Mouse (Mus musculus): ENCODE results near the gene Map3k4.

The Map3k4 gene

GRCm38 (mm10) chr17:12271805-12272204 is 46.8 kb downstream of the Map3k4 start:
- no peak for DNase-seq (ENCODE audit: low spot score)

DNA sequence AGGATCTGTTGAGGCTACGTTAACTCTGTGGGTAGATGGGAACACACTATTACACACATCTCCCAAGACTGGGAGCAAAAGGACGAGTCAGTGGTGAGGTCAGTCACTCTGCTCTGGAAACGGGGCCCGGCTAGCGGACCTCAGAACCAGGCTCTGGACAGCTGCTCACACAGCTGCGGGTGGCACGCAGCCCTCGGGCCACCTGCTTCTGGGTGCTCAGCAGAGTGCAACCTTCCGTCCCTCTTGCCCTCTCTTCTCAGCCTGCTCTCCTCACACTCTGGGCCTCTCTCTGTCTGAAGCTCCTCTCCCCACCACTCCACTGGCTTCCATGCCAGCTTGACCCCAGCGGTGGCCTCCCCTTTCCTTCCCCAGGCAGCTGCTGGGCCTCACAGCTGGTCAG is 50.1 kb downstream of the Map3k4 start:
- DNase-seq (ENCODE audit: low spot score) = no peak

DNA sequence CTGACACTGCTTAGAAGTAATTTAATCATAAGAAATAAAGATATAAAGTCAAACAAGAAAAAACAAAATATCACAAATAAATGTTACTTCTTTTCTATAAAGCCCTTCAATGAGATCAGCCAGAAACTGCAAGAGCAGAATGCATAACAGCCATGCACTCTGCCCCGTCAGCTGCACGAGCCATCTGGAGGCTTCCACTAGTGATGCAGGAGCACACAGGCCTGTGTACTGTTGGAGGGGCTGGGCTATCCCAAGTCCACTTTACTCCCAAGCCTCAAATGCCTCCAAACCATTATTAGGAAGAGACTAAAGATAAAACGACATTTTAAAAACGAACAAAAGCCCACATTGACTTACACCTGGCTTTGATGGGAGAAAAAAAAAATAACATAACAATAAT is 50.5 kb downstream of the Map3k4 start:
- no peak for DNase-seq (ENCODE audit: low spot score)

DNA sequence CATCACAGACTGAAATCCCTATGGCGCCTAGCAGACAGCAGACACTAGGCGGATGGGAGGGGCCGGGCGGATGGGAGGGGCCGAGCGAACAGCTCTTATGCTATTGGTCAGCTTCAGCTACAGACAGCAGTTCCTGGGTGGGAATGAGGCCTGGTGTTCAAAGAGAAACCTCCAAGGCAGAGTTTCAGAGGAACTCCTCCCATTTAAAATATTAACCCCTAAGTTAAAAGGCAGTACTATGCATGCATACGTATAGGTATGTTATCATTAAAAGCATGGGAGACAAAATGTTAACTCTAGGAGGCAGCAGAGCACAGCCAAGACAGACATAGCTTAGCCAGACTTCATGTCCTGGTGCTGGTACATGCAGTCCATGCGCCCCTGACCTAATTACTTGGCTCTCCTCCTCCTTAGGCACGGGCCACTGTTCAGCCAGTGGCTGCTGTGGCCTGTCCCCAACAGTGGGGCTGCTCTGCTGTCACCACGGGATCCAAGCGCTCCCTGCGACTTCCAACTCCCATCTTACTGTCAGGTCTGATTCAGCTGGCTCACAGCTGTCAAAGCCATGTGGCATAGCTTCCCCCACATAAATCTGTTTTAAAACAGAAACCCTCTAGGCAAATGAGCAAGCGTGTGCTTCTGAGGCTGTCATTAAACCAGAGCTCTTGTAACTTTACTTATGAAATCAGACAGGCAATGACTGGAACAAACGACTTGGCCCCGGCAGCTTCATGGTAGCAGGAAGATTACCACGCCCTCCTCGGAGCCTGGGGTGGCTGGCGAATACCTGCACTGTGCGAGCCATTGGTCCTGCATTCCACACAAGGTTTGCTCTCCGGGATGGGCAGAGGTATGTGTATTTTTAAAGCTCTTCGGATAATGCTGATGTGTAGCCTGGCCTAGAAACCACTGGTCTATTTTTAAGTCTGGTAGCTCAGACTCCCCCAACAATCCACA is 52.3 kb downstream of the Map3k4 start:
- peak; percentile 55 for DNase-seq (ENCODE audit: low spot score)

DNA sequence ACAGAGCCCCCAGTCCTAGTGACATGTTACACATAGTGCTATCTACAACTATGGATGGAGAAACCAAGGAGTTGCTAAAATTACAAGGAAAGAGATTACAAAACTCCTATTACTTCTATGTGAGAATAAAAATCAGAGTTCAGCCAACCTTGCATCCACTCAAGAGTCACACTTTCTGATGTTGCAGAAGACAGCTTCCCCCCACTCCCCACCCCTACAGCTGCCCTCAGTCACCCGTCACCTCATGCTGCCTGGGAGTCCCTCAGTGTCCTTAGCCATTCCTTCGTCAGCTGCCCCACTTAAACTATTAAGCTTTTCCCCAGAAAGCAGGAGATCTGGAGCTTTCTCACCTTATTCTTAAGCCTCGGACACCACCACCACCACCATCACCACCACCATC is 54.3 kb downstream of the Map3k4 start:
- DNase-seq (ENCODE audit: low spot score) = no peak

GRCm38 (mm10) chr17:12263787-12264186 is 54.8 kb downstream of the Map3k4 start:
- no peak for DNase-seq (ENCODE audit: low spot score)

- DNase-seq (ENCODE audit: low spot score) = no peak
Measured at GRCm38 (mm10) chr17:12262851-12263250, 55.7 kb downstream of the Map3k4 start.

GRCm38 (mm10) chr17:12261887-12262286 is 56.7 kb downstream of the Map3k4 start:
- DNase-seq (ENCODE audit: low spot score) = peak; percentile 10

DNA sequence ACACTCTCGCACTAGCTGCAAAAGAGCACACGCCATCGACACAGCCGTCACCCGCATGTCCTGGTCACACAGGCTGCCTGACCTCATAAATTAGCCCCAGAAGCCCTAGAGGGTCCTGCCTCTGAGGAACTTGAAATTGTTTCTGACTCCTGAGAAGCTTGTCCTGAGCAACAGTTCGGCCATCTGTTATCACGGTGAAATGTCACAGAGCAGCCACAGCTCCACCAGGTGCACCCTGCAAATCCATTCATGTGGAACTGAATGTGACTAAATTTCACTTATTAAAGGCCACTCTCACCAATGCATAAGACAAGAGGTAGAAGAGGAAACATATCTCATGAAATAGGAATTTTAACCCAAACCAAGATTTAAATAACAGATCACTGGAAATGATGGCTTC is 57.2 kb downstream of the Map3k4 start:
- DNase-seq (ENCODE audit: low spot score) = no peak

- DNase-seq (ENCODE audit: low spot score) = no peak
Measured at GRCm38 (mm10) chr17:12259957-12260356, 58.6 kb downstream of the Map3k4 start.

DNA sequence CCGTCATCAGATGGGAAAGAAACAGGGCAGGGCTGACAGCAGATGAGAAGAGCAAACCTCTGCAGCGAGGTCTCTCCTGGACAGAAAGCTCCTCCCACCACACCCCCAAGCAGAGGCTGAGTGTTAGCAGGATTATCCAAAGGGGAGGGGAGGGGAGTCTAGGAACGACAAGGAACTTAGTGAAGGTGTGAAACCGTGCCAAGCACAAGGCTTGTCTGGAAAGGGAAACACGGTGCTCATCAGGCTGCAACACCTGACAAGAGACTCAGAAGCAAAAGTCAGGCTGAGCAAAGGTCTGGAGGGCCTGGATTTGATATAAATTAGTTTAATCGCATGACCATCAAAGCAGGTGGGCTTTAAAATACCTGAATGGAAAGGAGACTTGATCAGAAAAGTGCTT is 60.1 kb downstream of the Map3k4 start:
- no peak for DNase-seq (ENCODE audit: low spot score)

GRCm38 (mm10) chr17:12256142-12256541 is 62.5 kb downstream of the Map3k4 start:
- DNase-seq (ENCODE audit: low spot score) = no peak

DNA sequence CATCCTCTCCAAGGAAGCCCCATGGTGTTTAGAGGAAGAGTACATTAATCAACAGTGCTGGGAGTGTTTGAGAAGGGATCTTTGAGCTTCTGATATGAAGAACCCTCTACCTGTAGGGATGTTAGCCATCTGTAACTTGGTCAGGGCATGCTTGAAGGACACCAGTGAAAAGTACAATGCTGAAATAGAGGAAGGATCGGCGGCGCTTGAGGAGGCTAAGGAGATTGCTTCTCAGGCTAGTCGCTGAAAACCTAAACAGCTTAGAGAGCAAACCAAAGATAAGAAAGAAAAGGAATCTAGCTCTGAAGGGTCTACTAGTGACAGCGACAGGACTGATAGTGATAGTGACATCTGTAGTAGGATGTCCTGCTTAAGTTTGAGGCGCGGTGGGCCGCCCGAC is 68.0 kb downstream of the Map3k4 start:
- DNase-seq (ENCODE audit: low spot score) = no peak

GRCm38 (mm10) chr17:12249783-12250504 is 68.7 kb downstream of the Map3k4 start:
- no peak for DNase-seq (ENCODE audit: low spot score)

DNA sequence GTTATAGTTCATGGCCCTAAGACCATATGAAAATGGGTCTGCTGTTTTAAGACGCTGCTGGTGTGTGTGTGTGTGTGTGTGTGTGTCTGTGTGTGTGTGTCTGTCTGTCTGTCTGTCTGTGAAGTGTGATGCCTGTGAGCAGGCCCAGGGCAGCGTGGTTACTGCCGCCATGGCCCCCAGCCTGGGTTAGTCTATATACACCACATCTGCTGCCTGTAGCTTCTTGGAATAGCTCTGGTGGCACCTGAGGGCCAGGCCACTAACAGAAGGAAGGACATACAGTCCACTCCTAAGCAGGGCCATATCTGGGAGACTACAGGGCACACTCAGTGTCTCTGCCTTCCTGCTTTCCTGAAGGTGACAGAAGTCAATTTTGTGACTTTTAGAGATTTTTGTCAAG is 77.9 kb downstream of the Map3k4 start:
- DNase-seq (ENCODE audit: low spot score) = no peak

- DNase-seq (ENCODE audit: low spot score) = no peak
Measured at GRCm38 (mm10) chr17:12232724-12233123, 85.9 kb downstream of the Map3k4 start.

- DNase-seq (ENCODE audit: low spot score) = no peak
Measured at GRCm38 (mm10) chr17:12231087-12231486, 87.5 kb downstream of the Map3k4 start.

GRCm38 (mm10) chr17:12230167-12230566 is 88.4 kb downstream of the Map3k4 start:
- no peak for DNase-seq (ENCODE audit: low spot score)

GRCm38 (mm10) chr17:12229756-12230155 is 88.8 kb downstream of the Map3k4 start:
- no peak for DNase-seq (ENCODE audit: low spot score)

DNA sequence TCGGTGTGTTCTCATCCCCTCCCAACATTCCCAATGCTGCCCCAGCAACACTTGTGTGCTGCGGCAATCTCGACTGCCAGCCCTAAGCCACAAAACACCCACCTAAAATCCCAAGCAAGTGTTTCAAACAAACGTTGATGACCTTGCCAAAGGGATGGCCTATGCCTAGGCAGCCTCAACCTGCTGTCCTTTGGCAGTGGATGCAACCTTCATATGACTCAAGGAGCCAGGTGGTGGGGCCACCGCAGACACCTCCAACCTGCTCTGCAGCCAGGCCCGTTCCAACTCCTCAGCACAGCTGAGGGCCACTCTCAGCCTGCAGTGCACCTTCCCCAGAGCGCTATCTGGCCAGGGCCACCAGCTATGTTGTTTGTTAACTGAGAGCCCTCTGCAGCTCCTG is 90.1 kb downstream of the Map3k4 start:
- DNase-seq (ENCODE audit: low spot score) = no peak

GRCm38 (mm10) chr17:12228001-12228400 is 90.6 kb downstream of the Map3k4 start:
- DNase-seq (ENCODE audit: low spot score) = no peak

DNA sequence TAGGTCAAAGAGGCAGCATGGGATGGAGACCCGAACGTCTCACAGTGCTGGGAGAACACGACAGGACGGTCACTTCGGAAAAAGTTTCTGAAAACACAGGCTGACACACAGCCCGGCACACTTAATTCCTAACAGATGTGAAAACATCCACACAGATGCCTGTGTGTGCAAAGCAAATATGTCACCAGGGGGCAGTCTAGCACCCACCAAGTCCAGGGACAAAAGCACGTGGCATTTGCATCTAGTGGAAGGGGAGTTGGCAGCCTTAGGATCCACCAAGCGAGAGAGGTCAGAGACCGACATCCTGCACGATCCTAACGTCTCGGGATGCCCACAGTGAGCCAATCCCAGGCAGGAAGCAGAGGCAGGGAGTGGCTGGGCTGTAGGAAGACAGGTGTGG is 92.0 kb downstream of the Map3k4 start:
- DNase-seq (ENCODE audit: low spot score) = peak; percentile 82

DNA sequence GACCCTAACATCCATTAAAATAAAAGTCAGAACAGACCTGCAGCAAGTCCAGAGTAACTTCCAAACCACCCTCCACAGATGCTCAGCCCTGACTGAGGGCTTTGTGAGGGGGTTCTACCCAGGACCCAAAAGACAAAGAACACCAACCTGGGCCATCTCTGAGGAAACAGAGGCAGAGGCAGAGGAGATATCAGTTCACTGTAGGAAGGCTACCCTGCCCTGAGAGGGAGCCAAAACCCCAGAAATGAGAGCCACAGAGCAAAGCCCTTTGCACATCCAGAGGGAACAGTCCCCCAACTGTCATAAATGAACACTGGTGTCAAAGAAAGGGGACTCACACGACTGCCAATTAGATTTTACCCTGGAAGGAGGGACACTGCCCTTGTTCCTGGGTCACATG is 93.4 kb downstream of the Map3k4 start:
- no peak for DNase-seq (ENCODE audit: low spot score)

Measured in embryo, embryonic 10.5 days (tissue).